Mouse (Mus musculus) gastrocnemius, adult 2 months (tissue): ENCODE data around the gene Mta3. TPM values are rescaled to one million over a fixed set of nuclear protein-coding genes. Genes with fewer than 3 reads are reported as not detected.

Experiments used
- DNase-seq: peaks from one replicate; pipeline ENCODE4 v3.0.0; 2022
- H3K27ac ChIP-seq: fragments of 200-600 bp; 2 replicates; pipeline ENCODE4 v1.8.1; 2022; ENCODE audit warnings: mild to moderate bottlenecking
- H3K4me3 ChIP-seq: fragments of 200-600 bp; 2 replicates; pipeline ENCODE4 v1.8.1; 2022; ENCODE audit warnings: mild to moderate bottlenecking, moderate library complexity
- CTCF ChIP-seq: fragments of 200-600 bp; IDR thresholded peaks from 2 replicates; pipeline ENCODE4 v1.8.1; 2022; ENCODE audit warnings: antibody characterized with exemption, mild to moderate bottlenecking, moderate library complexity
- intact Hi-C: fragments of 180-260 bp; cut with DNase I; formaldehyde crosslinking; loops from one replicate; pipeline ENCODE4 v1.15.1; 2025
- total RNA-seq, 2 experiments: library from RNA; stranded (reverse); gene quantifications; 2 replicates each; pipeline ENCODE4 v1.2.3; 2021

Gene Mta3
- total RNA-seq, 2 experiments from 2014 or later: 7.7 to 10.2 TPM

DNA sequence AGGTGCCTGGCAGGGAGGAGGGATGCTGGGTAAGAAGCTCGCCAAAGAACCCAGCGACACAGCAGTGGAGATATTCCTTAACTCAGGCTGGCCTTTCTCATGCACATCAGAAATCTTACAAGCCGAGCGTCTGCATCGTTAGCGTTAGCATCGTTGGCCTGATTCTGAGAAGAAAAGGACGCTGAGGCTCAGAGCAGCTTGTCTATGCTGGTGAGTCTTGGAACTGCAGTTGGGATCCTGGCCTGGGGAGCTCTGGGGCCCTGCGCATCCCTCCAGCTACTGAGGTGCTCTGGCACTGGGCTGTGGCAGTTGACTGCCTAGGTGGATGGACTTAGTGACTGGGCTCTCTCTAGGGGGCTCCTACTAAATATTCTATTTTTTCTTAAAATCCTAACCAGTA is 133.2 kb downstream of the Mta3 start:
- no peak for DNase-seq
- no peak overlapping the region for H3K4me3 ChIP-seq
- H3K27ac ChIP-seq: no peak overlapping the region
- intact Hi-C loops: no loop called here
- TF ChIP-seq CTCF: no peak

DNA sequence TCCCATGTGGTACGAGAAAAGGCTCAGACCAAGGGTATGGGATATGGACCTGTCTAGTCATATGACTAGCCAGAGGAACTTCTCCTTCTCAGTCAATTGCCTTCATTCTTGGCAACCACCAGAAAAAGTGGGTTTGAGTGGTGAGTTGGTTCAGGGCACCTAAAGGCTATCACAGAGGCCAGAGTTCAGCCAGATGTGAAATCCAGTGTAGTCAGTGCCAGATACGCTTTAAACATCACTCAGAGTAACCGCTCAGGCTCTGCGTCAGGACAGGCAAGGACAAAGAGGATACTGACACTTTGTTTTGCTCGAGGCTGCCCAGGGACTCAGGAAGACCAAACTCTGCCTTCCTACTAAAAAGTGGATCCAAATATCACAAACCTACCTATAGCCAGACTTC is 135.0 kb downstream of the Mta3 start:
- DNase-seq: no peak
- no peak overlapping the region for H3K27ac ChIP-seq
- no peak for TF ChIP-seq CTCF
- H3K4me3 ChIP-seq: no peak overlapping the region
- intact Hi-C loops: no loop called here

DNA sequence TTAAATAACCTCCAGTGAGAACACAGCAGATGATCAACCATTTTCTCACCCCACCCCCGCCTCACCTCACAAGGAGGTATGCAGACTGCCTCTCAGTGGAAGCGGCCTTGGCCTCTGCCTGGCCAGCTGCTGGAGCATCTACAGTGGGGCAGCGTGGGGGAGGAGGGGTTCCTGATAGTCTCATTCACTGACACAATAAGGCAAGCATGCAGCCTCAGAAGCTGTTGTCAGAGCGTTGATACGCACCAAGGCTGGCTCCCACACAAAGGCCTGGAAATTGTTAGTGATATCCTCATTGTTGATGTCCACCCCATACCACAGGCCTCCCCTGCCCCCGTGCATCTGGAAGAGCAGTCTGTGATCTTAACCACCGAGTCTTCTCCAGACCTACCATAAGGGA is 137.8 kb downstream of the Mta3 start:
- intact Hi-C loops: no loop called here
- no peak for DNase-seq
- Histone ChIP-seq H3K4me3 (no peak overlapping the region), H3K27ac (no peak overlapping the region)
- no peak for TF ChIP-seq CTCF

DNA sequence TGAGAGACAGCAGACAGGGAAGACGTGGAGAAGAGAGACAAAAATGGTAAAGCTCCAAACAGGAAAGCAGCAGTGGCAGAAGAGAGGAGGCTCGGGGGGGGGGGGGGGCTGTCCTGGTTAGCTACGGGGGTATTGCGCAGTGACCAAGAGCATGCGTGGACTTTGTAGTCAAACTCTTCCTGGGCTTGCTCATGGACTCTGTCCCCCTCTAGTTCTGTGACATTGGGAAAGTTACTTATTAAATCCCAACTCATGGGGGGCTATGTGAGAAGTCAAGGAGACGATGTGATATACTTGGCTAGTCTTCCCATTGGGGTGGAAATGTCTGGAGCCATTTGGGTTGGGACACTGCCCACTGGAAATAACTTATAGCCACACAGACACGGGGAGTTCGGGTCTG is 139.6 kb downstream of the Mta3 start:
- no peak for DNase-seq
- intact Hi-C loops: loop anchor here (5.0 kb wide), 2 partner anchors 198 to 573 kb away; no protein-coding TSS in a partner anchor
- H3K4me3 ChIP-seq: no peak overlapping the region
- no peak overlapping the region for H3K27ac ChIP-seq
- TF ChIP-seq CTCF: no peak

DNA sequence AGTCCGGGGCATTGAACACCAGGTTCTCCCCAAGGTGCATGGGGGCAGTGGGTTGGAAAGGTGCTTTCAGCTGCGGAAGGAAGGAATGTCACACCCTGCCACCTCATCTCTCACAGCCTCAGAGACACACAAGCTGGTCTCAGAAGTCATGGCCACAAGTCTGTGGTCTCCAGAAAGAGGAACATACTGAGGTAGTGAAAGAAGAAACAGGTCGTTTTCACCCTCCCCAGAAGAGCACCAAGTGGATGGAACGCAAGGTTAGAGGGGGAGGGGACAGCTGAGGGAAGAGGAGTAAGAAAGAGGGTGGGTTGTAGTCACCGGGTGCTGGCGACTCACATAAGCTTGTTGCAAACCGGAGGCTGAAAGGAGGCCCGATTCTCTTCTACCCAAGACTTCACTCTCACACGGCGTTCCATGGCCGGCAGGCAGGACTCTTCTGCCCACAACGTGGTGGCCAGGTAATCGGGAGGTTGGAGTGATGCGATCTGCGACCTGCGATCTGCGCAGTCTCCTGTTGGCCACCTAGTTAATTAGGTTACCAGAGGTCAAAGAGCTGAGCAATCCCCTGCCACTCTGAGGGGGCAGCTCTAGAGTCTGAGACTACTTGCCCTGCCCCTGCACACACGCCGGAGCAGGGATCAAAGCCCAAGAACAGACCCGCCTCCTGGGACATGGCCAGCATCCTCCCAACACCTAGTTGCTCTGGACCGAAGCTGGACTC is 140.5 kb downstream of the Mta3 start:
- no peak for DNase-seq
- TF ChIP-seq CTCF: no peak
- intact Hi-C loops: loop anchor here (5.0 kb wide), 2 partner anchors 199 to 574 kb away; no protein-coding TSS in a partner anchor
- Histone ChIP-seq H3K4me3 (no peak overlapping the region), H3K27ac (no peak overlapping the region)

DNA sequence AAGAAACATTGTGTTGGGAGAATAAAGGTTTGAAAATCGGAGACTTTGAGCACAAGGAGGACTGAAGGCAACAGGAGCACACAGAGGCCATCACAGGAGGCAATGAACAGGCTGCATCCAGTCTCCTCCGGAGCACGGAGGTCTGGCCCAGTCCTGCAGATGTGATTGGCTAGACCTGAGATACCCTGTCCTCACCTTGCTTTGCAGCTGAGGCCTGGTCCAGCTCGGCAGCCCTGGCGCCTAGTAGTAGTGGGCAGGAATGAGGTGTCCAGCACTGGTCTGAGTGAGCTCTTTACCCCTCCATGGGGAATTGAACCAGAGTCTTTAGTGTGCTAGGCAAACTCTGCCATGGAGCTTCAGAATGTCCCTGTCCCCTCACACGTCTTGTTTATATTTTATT is 141.1 kb downstream of the Mta3 start:
- TF ChIP-seq CTCF: no peak
- no peak overlapping the region for H3K4me3 ChIP-seq
- no peak overlapping the region for H3K27ac ChIP-seq
- no peak for DNase-seq
- intact Hi-C loops: loop anchor here (5.0 kb wide), 2 partner anchors 200 to 575 kb away; no protein-coding TSS in a partner anchor

DNA sequence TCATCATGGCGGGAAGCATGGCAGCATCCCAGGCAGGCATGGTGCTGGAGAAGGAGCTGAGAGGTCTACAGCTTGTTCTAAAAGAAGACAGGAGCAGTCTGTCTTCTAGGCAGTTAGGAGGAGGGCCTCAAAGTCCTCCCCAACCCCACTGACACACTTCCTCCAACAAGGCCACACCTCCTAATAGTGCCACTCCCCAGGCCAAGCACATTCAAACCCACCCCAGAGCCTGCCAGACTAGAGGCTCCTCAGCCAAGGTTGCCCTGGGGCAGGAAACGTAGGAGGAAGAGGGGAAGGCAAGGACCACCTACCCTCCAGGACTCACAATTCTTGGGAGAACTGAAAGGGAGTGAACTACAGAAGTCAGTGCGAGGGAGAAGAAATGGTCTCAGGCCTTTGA is 141.9 kb downstream of the Mta3 start, which contains the start of gene Haao:
Haao (minus strand) TSS at position 149 of the 400 bp plus-strand sequence.
- no peak within 1 kb of the TSS for H3K27ac ChIP-seq
- TF ChIP-seq CTCF: no peak
- intact Hi-C loops: loop anchor here (5.0 kb wide), 2 partner anchors 201 to 576 kb away; no protein-coding TSS in a partner anchor
- no peak within 1 kb of the TSS for H3K4me3 ChIP-seq
- DNase-seq: no peak

DNA sequence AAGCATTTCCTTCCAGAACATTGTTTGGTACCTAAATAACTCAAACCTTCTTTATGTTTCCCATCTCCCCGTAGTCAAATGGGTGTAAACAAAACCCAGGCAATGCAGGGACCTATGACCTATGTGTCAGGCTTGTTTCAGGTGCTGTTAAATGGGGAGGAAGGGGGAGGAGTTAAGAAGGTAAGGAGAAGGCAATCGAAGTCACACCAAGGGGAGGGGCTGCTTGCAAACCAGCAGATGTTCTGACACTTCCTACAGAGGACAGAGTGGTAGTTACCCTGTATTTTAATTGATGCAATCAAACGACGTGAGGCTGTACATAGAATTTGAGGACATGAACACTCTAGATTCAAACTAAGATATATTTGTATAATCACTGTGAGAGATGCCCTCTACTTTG is 142.5 kb downstream of the Mta3 start:
- no peak for TF ChIP-seq CTCF
- no peak overlapping the region for H3K27ac ChIP-seq
- H3K4me3 ChIP-seq: no peak overlapping the region
- intact Hi-C loops: loop anchor here (5.0 kb wide), 2 partner anchors 201 to 576 kb away; no protein-coding TSS in a partner anchor
- no peak for DNase-seq

DNA sequence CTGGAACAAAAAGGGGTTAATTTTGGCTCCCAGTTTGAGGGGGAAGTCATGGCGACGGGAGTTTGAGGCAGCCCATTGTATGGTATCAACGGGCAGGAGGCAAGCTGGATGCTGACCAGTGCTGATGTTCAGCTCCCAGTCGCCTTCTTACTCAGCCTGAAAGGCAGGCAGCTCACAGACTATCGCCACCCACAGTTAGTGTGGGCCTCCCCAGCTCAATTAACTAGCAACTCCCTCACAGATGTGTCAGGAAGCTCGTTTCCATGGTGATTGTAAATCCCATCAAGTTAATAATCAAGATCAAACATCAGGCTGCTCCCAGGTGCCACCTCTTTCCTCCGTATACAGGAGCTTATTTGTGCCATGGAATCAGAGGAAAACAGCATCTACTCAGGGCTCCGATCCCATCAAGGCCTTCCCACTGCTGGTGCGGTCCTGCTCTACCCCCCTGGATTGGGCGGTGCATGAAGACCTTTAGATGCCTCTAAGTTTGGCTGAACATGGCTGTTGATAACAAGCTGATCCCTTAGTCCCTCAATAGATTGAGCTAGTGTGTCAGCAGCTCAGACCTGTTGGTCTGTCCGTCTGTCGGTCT is 143.2 kb downstream of the Mta3 start:
- H3K4me3 ChIP-seq: no peak overlapping the region
- TF ChIP-seq CTCF: no peak
- DNase-seq: no peak
- no peak overlapping the region for H3K27ac ChIP-seq
- intact Hi-C loops: loop anchor here (5.0 kb wide), 2 partner anchors 202 to 577 kb away; no protein-coding TSS in a partner anchor

DNA sequence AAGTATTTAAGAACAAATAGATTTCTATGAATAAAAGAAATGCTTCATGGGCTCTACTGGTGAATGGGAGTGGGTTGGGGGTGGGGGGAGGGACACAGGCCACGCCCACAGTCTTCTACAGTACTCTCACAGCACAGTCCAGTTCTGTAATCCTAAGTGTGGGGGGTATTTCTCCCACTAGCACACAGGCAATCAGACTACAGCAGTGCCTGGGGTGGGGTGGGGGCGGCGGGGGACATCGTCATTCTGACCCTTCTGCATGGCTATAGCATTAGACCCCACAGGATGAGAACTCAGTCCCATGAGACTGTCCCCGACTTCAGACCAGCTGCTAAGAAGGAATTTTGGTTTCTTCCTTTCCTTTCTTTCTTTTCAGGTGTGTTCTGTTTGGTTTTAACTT is 143.8 kb downstream of the Mta3 start:
- no peak for DNase-seq
- intact Hi-C loops: loop anchor here (2.0 to 5.0 kb wide), 3 partner anchors 202 to 577 kb away; no protein-coding TSS in a partner anchor
- H3K27ac ChIP-seq: no peak overlapping the region

DNA sequence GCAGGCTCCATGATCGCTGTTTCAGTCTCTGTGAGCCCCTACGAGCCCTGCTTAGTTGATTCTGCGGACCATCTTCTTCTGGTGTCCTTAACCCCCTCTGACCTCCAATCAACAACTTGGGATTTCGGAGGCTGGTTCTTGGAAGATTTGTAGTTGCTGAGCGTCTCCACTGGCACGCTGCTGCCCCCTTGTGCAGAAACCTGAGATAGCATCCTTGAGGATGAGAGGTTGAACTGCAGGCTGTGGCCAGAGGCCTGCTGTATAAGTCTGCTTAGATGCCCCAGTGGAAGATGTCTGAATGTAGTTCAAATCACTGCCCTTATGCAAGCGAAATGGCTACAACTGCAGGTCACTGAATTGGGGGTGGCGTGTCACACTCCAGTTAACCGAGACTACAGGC is 144.5 kb downstream of the Mta3 start:
- peak overlapping the region; percentile 45 for H3K4me3 ChIP-seq
- intact Hi-C loops: loop anchor here (2.0 kb wide), 1 partner anchor 218 kb away; no protein-coding TSS in a partner anchor
- peak; percentile 86 for DNase-seq
- H3K27ac ChIP-seq: no peak overlapping the region
- TF ChIP-seq CTCF: peak; percentile 95

More for the DNA sequence above, 143.8 kb downstream of the Mta3 start:
- no peak overlapping the region for H3K4me3 ChIP-seq
- no peak for TF ChIP-seq CTCF

DNA sequence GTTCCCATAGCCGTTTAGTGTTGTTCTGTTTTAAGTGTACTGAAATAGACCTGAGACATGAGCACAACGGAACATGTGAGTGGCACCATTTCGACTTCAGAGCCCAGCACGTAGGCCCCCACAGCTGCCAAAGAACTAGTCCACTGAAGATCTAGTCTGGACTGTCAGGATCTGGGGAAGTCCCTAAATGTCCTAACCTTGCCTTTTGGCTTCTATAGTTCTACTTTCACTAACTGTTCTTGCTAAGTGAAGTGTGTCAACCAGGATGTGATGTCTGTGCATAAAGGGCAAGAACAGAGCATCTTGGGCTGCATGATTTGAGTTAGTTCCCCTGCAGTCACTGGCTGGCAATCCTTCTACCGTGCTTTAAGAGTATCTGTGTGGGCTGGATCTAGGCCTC is 144.9 kb downstream of the Mta3 start:
- DNase-seq: no peak
- H3K27ac ChIP-seq: no peak overlapping the region
- intact Hi-C loops: loop anchor here (2.0 kb wide), 1 partner anchor 218 kb away; no protein-coding TSS in a partner anchor
- no peak overlapping the region for H3K4me3 ChIP-seq
- no peak for TF ChIP-seq CTCF

DNA sequence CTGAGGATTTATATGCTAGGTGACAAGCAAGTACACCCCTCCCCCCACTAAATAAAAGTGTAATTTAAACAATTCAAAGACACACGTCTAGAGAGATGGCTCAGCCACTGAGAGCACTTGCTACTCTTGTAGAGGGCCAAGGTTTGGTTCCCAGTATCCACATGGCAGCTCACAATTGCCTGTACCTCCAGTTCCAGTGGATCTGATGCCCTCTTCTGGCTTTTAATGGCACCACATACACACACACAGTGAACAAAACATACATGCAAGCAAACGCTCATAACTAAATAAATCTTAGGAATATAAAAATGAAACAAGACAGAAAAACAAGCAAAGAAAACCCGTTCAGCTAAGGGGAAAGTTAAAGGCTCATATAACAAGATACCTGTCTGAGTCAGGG is 147.9 kb downstream of the Mta3 start:
- Histone ChIP-seq H3K27ac (no peak overlapping the region), H3K4me3 (no peak overlapping the region)
- no peak for DNase-seq
- intact Hi-C loops: no loop called here
- TF ChIP-seq CTCF: no peak
